Mouse (Mus musculus): Measurements from ENCODE around the gene Tomm34. TPM values are rescaled to one million over a fixed set of nuclear protein-coding genes. Genes with fewer than 3 reads are reported as not detected.

The Tomm34 gene
- polyA plus RNA-seq, 1 experiment from 2014 or later = 20.5 TPM

DNA sequence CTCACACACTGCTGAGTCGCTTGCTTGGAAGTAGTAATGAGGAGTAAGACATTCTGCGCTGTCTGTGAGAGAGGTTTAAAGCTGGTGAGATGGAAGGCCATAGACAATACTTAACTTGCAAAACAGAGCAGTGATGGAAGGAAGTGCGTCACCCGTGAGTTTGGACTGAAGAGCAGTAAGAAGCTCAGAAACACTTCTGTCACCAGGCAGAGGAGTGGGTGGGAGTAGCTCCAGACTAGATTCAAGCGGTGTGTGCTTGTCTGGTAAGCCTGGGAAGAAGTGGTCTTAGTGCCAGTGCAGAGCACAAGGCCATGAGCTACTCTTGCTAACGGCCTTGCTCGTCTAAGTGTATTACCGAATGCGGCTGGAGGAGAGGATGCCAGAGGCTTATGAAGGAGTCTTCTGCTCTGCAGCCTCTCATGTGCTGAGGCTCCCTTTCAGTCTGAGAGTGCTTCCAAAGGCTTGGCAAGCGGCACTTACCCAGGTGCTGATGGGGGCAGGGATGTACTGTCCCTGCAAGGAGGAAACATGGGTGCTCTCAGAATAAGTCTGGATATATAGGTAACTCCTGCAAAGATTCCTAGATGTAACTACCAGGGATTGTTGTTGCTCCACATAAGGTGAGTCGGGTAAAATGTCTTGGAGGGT is 27.8 kb upstream of the Tomm34 start:
- no peak overlapping the region for H3K27ac ChIP-seq (replicated peaks)

DNA sequence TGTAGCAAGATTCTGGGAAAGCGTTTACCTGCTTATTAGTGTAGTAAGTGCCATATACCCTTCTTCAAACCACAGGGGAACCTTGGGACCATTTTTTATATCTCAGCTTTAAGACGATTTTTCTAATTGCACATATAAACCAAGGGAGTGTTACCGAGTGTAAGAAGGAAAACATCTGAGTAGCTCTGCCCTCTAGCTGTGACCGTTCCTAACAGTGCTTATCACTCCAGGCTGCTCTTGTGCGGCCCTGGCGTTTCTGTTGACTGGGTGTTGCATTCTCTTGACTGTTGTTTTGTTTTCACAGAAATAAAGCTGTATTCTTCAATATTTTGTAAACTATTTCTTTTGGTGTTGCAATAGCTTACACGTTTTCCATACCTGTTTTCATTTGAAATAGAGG is 23.2 kb upstream of the Tomm34 start:
- Histone ChIP-seq H3K4me3 (ENCODE audit: low read depth, low read length) (no peak overlapping the region), H3K4me2 (replicated peaks; ENCODE audit: low read depth) (no peak overlapping the region), H3K9ac (ENCODE audit: low read length) (no peak overlapping the region), H3K27ac (replicated peaks) (no peak overlapping the region), H3K36me3 (ENCODE audit: control insufficient read depth, insufficient read depth, low read length) (peaks cover 9% of the 10 kb centered on the region), H3K9me3 (ENCODE audit: control insufficient read depth, low read length) (no peaks in the 10 kb centered on the region), H3K4me1 (replicated peaks; ENCODE audit: control insufficient read depth, insufficient read depth) (no peaks in the 10 kb centered on the region), H3K27me3 (ENCODE audit: control insufficient read depth, insufficient read depth, low read length) (no peaks in the 10 kb centered on the region)
- TF ChIP-seq CTCF (IDR thresholded peaks at IDR 0.05; ENCODE audit: low read depth) = 0 out of 2 replicates have a peak, but pooled peaks have one; percentile 4
- TF ChIP-seq EP300 (optimal IDR thresholded peaks at IDR 0.05) = no peak
- 76% methylated on average over 7 of the region's 7 CpGs for WGBS
- no peak for DNase-seq (ENCODE audit: low spot score)
- no peak for ATAC-seq (ENCODE audit: low FRiP score, low TSS enrichment)

More for the DNA sequence above, 27.8 kb upstream of the Tomm34 start:
- 90% methylated on average over 11 of the region's 11 CpGs for WGBS
- Histone ChIP-seq H3K4me2 (replicated peaks; ENCODE audit: low read depth) (no peak overlapping the region), H3K4me3 (ENCODE audit: low read depth, low read length) (no peak overlapping the region), H3K4me1 (replicated peaks; ENCODE audit: control insufficient read depth, insufficient read depth) (no peaks in the 10 kb centered on the region), H3K9me3 (ENCODE audit: control insufficient read depth, low read length) (no peaks in the 10 kb centered on the region), H3K9ac (ENCODE audit: low read length) (no peak overlapping the region), H3K36me3 (ENCODE audit: control insufficient read depth, insufficient read depth, low read length) (peaks cover 14% of the 10 kb centered on the region), H3K27me3 (ENCODE audit: control insufficient read depth, insufficient read depth, low read length) (no peaks in the 10 kb centered on the region)
- no peak for TF ChIP-seq CTCF (IDR thresholded peaks at IDR 0.05; ENCODE audit: low read depth)
- DNase-seq (ENCODE audit: low spot score) (no peak), ATAC-seq (ENCODE audit: low FRiP score, low TSS enrichment) (no peak)

DNA sequence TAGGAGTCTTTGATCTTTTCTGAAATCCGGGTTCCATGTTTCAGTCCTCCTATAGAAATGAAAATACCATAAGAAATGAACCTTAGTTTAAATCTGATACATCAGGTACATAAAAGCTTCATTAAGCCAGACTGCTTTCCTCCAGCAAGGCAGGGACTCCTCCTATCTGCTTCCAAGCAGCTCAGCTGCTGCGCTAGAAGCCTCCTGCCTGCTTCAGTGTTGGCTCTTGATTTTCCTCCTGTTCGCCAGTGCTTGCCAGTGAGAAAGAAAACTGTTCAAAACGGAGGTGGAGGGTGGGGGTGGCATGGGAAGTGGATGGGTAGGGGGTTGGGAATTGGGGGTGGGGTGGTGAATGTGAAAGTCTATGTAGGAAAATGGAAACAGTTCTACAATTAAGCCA is 18.5 kb upstream of the Tomm34 start:
- WGBS = 93% methylated on average over 4 of the region's 4 CpGs
- H3K4me1 ChIP-seq (replicated peaks; ENCODE audit: control insufficient read depth, insufficient read depth) = no peaks in the 10 kb centered on the region
- H3K27ac ChIP-seq (replicated peaks) = no peak overlapping the region
- H3K27me3 ChIP-seq (ENCODE audit: control insufficient read depth, insufficient read depth, low read length) = no peaks in the 10 kb centered on the region
- no peak overlapping the region for H3K4me3 ChIP-seq (ENCODE audit: low read depth, low read length)
- no peak for DNase-seq (ENCODE audit: low spot score)
- no peak for ATAC-seq (ENCODE audit: low FRiP score, low TSS enrichment)
- peaks cover 14% of the 10 kb centered on the region for H3K36me3 ChIP-seq (ENCODE audit: control insufficient read depth, insufficient read depth, low read length)
- no peaks in the 10 kb centered on the region for H3K9me3 ChIP-seq (ENCODE audit: control insufficient read depth, low read length)
- H3K9ac ChIP-seq (ENCODE audit: low read length) = no peak overlapping the region
- TF ChIP-seq EP300 (optimal IDR thresholded peaks at IDR 0.05) (no peak), CTCF (IDR thresholded peaks at IDR 0.05; ENCODE audit: low read depth) (no peak)
- H3K4me2 ChIP-seq (replicated peaks; ENCODE audit: low read depth) = no peak overlapping the region

DNA sequence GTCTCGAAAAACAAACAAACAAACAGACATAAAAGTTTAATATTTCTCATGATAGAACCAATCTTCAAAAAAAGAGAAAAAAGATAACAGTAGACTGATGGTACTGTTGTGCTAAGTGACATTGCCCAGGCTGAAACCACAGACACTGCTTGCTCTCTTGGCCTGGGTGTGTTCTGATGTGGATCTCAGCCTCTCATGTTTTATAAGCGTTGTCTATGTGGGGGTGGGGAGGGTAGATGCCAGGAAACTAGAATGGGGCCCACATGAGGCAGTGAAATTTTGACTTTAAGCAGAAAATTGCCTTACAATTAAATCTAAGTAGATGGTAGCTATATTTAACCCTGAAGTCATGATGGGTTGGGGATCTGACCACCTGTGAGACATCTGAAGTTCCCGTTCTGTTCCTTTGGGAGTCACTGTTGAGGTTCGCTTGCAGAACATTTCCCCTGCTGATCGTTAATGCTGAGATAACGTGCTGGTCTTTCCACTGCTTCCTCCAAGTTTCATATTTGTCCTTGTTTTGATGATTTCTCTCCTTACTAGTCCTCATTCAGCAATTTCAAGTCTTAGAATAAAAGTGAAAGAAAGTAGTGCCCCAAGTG is 16.5 kb upstream of the Tomm34 start:
- no peaks in the 10 kb centered on the region for H3K9me3 ChIP-seq (ENCODE audit: control insufficient read depth, low read length)
- peaks cover 21% of the 10 kb centered on the region for H3K36me3 ChIP-seq (ENCODE audit: control insufficient read depth, insufficient read depth, low read length)
- no peaks in the 10 kb centered on the region for H3K4me1 ChIP-seq (replicated peaks; ENCODE audit: control insufficient read depth, insufficient read depth)
- H3K9ac ChIP-seq (ENCODE audit: low read length) = no peak overlapping the region
- TF ChIP-seq CTCF (IDR thresholded peaks at IDR 0.05; ENCODE audit: low read depth) = no peak
- no peak for TF ChIP-seq EP300 (optimal IDR thresholded peaks at IDR 0.05)
- no peak overlapping the region for H3K4me3 ChIP-seq (ENCODE audit: low read depth, low read length)
- WGBS = 89% methylated on average over 6 of the region's 6 CpGs
- H3K27me3 ChIP-seq (ENCODE audit: control insufficient read depth, insufficient read depth, low read length) = no peaks in the 10 kb centered on the region
- H3K27ac ChIP-seq (replicated peaks) = no peak overlapping the region
- no peak for DNase-seq (ENCODE audit: low spot score)
- no peak overlapping the region for H3K4me2 ChIP-seq (replicated peaks; ENCODE audit: low read depth)
- ATAC-seq (ENCODE audit: low FRiP score, low TSS enrichment) = no peak

DNA sequence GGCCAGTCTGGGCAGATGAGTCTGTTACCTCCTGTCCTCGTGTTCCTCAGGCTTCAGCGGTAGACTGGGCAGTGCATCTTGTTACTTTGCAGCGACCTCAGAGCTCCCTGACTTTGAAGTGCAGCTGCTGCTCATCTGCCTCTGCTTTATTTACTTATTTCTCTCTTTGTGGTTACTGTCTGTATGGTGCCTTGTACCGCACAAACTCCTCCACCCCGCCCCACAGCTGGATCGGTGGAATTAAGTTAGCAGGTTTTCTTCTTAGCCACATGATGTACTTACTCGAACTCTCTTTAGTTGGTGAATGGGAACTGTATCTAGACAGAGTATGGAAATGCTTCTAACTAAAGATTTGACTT is 13.4 kb upstream of the Tomm34 start:
- Histone ChIP-seq H3K27me3 (ENCODE audit: control insufficient read depth, insufficient read depth, low read length) (no peaks in the 10 kb centered on the region), H3K4me1 (replicated peaks; ENCODE audit: control insufficient read depth, insufficient read depth) (no peaks in the 10 kb centered on the region), H3K4me3 (ENCODE audit: low read depth, low read length) (no peak overlapping the region), H3K27ac (replicated peaks) (no peak overlapping the region), H3K9ac (ENCODE audit: low read length) (no peak overlapping the region), H3K4me2 (replicated peaks; ENCODE audit: low read depth) (no peak overlapping the region), H3K9me3 (ENCODE audit: control insufficient read depth, low read length) (no peaks in the 10 kb centered on the region), H3K36me3 (ENCODE audit: control insufficient read depth, insufficient read depth, low read length) (peaks cover 23% of the 10 kb centered on the region)
- no peak for ATAC-seq (ENCODE audit: low FRiP score, low TSS enrichment)
- DNase-seq (ENCODE audit: low spot score) = no peak
- TF ChIP-seq EP300 (optimal IDR thresholded peaks at IDR 0.05) = no peak
- TF ChIP-seq CTCF (IDR thresholded peaks at IDR 0.05; ENCODE audit: low read depth) = no peak
- 78% methylated on average over 7 of the region's 7 CpGs for WGBS

DNA sequence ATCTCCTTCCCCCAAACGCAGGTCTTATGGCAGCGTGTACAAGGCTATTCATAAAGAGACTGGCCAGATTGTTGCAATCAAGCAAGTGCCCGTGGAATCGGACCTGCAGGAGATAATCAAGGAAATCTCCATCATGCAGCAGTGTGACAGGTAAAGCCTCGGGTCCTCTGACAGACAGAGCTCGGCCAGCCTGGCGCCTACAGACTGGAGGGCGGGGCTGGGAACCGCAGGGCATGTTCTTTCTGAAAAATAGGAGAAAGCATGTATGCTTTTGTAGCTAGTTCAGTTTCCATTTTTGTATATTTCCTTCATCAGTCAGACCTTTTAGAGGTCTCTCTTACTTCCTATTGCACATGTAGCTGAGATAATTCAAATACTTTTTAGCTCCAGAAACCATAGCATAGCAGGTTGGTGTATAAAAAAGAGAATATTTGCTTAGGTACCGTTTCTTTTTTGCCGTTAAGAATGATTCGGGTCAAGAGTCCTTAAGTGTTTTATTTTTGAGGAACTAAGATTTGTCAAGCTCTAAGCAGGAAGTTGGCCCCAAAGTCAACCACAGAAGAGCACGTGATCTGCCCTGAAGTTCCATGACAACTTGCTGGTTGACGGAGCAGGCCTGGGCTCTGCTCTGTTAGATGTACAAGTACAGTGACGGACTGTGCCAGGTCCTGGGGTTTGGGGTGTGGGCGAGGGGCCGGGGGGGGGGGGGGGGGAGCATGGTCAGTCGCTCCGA is 12.8 kb upstream of the Tomm34 start:
- 75% methylated on average over 16 of the region's 19 CpGs for WGBS
- no peak for DNase-seq (ENCODE audit: low spot score)
- Histone ChIP-seq H3K4me2 (replicated peaks; ENCODE audit: low read depth) (no peak overlapping the region), H3K4me1 (replicated peaks; ENCODE audit: control insufficient read depth, insufficient read depth) (no peaks in the 10 kb centered on the region), H3K9ac (ENCODE audit: low read length) (no peak overlapping the region), H3K27ac (replicated peaks) (no peak overlapping the region), H3K4me3 (ENCODE audit: low read depth, low read length) (no peak overlapping the region), H3K27me3 (ENCODE audit: control insufficient read depth, insufficient read depth, low read length) (no peaks in the 10 kb centered on the region), H3K36me3 (ENCODE audit: control insufficient read depth, insufficient read depth, low read length) (peaks cover 23% of the 10 kb centered on the region), H3K9me3 (ENCODE audit: control insufficient read depth, low read length) (no peaks in the 10 kb centered on the region)
- TF ChIP-seq CTCF (IDR thresholded peaks at IDR 0.05; ENCODE audit: low read depth) (no peak), EP300 (optimal IDR thresholded peaks at IDR 0.05) (no peak)
- no peak for ATAC-seq (ENCODE audit: low FRiP score, low TSS enrichment)

Data from stomach, postnatal 0 days (tissue).